Mouse (Mus musculus): Measurements from ENCODE around the gene Cldnd2.
A peak's percentile ranks its signal among the peaks of the same experiment; 100 is the strongest.
"Not testable (repeated sequence)": the region's sequence is repeated elsewhere in the genome, so short reads cannot be mapped to it uniquely, and the experiment has no call there.

Gene Cldnd2

DNA sequence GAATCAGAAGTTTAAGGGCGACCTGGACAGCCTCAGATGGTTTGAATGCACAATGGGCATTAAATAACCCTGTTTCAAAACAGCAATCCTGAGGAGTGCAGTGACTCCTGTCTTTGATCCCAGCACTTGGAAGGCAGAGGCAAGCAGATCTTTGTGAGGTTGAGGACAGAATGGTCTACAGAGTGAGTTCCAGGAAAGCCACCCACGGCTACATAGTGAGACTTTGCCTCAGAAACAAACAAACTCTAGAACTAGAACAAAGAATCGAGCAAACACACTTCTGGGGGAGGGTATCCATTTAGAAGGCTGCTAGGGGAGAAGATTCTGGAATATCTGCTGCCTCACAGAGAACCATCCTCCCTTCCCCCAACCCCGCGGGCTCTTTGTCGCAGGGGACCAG, at the start of gene Cldnd2:
Cldnd2 (plus strand) TSS at position 301 of the 400 bp plus-strand sequence.
- no peak for DNase-seq (ENCODE audit: low spot score)

DNA sequence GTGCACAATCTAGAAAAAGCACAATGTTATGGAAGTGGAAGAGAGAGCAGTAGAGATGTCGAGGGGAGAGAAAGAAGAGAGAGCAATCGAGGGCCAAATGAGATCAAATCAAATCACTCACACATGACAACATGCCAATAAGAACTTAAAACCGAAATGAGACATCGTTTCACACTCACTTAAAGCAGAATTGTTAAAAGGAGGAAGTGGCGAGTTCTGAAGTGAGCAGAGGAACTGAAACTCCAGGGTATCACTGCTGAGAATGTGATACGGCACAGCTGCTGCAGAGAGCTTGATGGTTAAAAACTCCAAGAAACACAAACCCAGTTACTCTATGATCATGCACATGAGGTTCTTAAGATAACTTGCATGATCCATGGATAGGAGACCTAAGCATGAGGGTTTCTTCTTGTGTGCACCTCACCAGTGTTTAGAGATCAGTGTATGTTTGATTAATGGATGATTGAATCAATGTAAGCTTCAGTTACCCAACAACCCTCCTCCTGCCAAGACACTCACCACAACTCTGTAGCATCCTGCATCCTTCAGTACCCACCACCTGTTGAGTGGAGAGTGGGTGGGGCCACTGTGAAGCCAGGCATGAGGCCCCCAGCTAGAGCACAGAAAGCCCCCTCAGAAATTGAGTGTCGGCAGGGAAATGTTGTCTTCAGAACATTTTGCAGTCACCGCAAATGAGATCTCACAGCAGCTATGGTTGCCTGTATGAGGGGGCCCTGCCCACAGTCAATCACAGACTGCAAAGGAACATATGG, 48.0 kb upstream of the Cldnd2 start:
- no peak for DNase-seq (ENCODE audit: low spot score)

DNA sequence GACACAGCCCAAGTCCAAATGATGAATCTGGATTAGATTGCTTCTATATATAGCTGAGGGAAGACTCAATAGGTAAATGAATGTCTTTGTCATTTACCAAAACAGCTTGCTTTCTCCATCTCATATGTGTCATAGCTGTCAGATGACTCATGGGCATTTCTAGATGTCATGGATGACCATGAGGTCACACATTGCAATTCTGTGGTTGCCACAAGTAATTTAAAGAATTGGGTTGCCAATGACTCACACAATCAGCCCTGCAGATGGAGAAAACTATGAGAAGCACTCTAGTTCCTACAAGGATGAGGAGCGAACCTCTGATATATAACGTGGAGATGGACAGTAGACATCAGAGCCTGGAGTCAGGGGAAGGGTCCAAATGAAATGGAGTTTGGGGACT, 41.1 kb upstream of the Cldnd2 start:
- DNase-seq (ENCODE audit: low spot score): no peak

DNA sequence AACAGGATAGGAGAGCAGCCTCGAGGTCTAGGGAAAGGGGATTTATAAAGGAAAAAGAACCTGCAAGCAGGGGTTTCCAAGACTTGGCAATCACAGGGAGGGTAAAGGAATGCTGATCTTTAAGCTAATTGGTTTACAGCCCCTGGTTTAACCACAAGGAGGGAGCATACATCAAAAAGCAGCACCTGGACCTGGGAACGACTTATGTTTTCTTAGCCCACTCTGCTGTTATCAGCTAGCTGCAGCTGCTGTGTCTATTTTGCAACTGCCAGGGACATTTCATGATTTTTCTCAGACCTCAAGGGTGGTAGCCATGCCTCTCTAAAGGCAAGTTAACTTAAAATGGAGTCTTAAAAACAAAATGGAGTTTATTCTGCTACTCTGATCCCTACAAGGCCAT, 37.9 kb upstream of the Cldnd2 start:
- no peak for DNase-seq (ENCODE audit: low spot score)

DNA sequence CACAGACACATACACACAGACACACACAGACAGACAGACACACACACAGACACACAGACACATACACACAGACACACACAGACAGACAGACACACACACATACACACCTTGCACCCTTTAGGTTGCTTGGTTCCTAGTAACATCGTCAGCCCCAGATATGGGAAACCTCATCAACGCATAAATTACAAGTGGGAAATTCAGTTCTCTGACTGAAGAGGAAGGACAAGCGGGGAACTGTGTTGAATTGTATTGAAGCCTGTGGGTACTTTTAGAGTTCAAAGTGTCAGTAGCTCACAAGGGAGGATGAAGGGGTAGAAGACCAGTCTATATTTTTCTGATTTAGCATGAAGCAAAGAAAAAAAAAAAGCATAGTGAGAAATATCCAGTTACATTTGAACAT, 33.0 kb upstream of the Cldnd2 start:
- DNase-seq (ENCODE audit: low spot score): no peak

DNA sequence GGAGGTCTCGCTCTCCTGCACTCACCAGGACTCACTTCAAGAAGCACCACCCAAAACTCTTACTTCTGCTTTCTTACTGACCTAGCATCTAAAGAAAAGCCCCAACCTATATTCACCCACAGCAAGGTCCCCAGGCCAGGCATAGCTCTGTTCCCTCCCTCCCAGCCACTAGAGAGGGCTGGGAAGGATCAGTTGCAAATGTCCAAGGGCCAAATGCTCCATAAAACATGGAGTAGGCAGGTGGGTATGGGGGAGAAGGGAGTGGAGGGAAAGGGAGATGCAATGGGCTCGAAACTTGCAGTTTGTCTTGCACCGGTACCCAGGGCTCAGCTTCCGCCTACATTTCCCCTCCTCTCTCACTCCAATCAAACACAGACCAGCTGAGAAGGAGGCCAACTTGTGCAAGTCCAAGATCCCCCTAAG, 32.4 kb upstream of the Cldnd2 start, which contains the start of gene Siglecg:
Siglecg (plus strand) TSS at position 74 of the 423 bp plus-strand sequence.
- DNase-seq (ENCODE audit: low spot score): no peak

DNA sequence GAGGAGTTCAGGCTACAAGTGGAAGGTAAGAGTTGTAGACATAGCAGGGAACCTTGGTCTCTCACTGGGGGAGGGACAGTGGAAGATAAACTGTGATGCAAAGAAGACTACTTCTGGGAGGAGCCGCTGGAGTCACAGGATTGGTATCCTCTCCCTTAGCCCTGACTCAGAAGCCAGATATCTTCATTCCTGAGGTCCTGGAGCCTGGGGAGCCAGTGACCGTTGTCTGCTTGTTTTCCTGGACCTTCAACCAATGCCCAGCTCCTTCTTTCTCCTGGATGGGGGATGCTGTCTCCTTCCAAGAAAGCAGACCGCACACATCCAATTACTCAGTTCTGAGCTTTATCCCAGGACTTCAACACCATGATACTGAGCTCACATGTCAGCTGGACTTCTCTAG, 31.5 kb upstream of the Cldnd2 start:
- DNase-seq (ENCODE audit: low spot score): no peak

DNA sequence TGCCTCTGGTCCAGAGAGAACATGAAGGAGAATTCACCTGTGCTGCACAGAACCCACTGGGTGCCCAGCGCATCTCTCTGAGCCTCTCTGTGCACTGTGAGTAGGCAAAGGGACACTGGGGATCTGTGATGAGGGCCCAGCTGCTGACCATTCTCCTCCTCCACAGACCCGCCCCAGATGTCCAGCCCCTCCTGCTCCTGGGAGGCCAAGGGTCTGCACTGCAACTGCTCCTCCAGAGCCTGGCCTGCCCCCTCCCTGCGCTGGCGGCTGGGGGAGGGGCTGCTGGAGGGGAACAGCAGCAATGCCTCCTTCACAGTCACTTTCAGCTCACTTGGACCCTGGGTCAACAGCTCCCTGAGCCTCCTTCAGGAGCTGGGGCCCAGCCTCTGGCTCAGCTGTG, 28.9 kb upstream of the Cldnd2 start:
- DNase-seq (ENCODE audit: low spot score): not testable (repeated sequence)

DNA sequence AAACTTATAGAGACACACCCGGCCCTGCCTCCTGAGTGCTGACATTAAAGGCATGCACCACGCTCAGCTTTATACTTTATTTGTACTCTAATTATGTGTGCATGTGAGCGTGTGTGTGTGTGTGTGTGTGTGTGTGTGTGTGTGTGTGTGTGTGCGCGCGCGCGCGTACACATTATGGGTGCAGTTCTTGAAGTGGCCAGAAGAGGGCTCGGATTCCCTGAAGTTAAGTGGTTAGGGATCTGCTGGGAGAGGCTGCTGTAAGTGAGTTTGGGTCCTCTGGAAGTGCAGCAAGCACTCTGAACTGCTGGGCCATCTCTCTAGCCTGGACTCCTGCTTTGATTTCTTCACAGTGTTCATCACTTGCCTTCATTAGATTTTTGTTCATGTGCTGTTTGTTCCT, 23.3 kb upstream of the Cldnd2 start:
- DNase-seq (ENCODE audit: low spot score): no peak

DNA sequence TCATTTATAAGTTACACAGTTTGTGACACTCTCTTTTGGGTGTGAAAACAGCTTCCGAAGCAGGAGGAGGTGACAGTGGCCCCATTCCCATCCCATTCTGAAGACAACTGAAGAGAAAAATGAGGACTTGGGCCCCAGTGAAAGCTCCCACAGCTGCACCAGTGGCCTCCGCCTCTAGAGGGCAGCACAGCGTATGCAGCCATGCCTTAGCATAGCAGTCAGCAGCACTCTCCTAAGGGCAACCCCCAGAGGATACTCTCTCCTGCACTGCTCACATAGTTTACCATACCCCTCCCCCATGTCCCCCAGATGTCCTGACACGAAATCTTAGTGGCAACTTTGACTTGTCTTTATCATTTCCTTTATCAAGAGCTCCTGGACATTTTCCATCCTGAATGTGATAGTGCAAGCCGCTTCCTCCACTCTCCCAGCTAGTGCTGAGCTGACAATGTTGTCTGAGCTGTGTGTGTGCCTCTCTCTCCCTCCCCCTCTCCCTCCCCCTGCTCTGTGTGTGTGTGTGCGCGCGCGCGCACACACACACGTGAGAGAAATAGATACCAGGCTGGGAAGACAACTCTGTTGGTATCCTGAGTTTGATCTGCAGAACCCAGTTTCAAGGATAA, 17.5 kb upstream of the Cldnd2 start:
- peak; percentile 57 for DNase-seq (ENCODE audit: low spot score)

DNA sequence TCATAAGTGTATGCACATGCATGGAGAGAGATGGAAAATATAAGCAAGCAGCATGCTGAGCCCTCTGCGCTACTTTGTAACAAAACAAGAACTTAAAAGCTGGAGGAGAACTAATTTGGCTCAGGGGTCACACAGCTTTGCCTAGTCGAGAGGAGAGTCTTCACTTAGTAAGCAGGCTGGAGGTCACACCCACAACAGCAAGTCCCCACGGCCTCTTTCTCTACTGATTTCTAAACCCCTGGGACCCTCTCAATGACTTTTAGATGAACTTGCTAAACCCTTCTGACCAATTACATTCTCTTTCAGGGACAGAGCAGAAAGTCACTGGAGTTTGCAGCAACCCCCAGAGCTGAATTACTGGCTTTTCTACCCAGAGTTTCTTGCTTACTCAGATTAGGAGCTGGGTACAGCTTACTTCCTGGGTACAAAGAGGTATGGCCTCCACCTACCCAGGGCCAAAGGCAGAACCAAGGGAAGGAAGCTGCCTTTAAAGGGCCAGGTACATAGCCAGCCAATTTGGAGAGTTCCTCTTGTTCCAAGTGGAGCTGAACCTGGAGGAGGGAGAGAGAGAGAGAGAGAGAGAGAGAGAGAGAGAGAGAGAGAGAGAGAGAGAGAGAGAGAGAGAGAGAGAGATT, 16.5 kb upstream of the Cldnd2 start:
- DNase-seq (ENCODE audit: low spot score): no peak

DNA sequence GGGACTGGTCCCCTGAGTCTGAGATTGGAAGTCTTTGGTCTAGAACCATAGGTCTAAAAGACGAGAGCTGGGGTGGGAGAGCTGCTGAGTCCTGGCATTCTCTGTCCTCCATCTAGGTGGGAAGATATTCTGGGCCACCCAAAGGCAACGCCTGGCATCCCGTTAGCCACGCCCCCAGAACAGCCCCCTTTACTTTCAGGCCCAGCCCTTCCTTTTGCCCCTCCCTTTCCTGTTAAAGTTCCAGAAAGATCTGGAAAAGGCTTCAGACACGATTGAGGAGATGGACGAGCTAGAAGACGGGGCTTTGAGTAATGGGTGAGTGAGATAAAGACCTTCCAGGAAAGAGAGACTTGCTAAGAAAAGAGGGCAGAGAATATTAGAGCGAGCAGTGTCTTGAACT, 13.2 kb upstream of the Cldnd2 start, which contains the start of gene Lim2:
Lim2 (plus strand) TSS at position 265 of the 400 bp plus-strand sequence.
- no peak for DNase-seq (ENCODE audit: low spot score)

DNA sequence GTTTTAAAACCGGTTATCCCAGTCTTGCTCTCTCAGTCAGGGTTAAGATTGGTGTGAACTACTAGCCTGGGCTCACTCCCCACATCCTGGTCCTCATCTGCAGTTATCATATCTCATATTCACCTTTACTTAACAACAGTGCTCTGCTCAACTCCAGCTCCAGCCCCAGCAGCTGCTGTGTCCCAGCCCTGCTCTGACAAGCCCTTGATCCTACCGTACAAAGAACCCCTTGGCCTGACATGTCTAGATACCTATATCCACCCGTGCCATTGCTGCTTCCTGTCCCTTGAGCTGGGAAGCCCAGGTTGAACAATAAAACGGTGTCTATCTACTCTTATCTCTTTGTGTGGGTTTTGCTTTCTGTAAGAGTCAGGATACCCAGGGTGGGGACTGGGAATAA, 11.1 kb upstream of the Cldnd2 start:
- no peak for DNase-seq (ENCODE audit: low spot score)

DNA sequence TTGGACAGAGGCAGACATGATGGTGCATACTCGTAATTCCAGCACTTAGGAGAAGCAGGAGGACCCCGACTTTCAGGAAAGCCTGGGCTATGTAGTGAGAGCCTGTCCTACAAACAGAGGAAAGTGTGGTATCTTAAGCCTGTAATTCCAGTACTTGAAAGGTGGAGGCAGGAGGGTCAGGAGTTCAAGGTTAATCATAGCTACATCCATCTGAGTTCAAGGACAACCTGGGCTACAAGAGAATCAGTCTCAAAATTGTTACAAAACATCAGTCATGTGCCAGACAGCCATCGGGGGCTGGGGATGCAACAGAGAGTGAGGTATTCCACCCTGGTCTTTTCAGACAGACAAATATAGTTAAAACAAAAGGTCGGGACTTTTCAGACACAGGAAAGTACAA, 7.7 kb upstream of the Cldnd2 start:
- DNase-seq (ENCODE audit: low spot score): no peak

DNA sequence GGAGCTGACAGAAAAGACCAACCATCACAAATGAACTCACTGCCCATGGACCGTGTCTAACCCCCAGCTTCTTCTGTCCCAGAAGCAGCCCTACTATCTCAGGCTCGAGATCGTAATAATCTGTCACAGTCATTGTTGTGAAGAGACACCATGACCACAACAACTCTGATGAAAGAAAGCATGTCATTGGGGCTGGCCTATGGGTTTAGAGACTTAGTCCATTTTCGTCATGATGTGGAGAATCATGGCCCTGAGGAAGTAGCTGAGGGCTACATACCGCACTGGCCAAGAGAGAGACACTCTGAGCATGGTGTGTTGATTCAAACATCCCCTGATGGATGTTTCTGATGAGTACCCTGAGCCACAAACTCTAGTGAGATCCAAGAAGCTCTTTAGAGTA, 5.9 kb upstream of the Cldnd2 start:
- no peak for DNase-seq (ENCODE audit: low spot score)

DNA sequence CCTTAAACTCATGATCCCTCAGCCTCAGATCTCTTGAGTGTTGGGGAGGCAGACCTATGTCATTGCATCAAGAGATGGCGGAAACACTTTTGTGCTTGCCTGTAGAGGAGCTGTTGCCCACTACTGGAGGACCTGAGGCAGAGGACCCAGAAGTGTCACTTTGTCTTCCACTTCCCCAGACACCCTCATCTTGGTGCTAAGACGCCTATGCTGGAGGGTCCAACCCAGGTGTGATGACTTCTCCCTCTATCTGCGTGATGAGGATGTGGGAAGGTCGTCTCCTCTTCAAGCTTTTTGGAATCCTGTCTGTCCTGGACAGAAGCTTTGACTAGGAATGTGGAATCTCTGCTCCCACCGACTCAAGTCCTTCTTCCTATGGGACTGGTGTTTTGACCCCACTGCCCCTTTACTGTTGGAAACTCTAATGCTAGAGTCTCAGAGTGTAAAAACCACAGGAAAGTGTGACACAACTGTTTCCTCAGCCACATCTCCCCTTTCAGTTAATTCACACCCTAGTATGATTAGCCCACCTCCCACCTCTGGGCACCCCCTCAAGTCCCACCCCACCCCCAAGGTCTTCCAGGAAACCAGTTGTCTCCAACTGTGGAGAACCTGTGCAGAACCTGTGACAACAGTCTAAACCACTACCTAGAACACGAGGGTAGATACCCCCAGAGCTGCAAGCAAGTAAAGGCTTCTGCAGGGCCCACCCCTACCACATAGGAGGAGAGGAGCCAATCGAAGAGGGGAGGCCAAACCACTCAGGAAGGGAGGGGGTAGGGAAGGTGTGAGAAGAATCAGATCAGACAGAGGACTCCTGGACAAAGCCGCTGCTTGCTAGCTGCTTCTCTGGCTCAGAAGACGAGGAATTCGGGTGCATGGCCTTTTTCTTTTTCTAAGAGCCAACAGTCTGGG, 4.0 kb upstream of the Cldnd2 start, which contains the start of gene Nkg7:
Nkg7 (plus strand) TSS at position 733 of the 915 bp plus-strand sequence.
- DNase-seq (ENCODE audit: low spot score): no peak

DNA sequence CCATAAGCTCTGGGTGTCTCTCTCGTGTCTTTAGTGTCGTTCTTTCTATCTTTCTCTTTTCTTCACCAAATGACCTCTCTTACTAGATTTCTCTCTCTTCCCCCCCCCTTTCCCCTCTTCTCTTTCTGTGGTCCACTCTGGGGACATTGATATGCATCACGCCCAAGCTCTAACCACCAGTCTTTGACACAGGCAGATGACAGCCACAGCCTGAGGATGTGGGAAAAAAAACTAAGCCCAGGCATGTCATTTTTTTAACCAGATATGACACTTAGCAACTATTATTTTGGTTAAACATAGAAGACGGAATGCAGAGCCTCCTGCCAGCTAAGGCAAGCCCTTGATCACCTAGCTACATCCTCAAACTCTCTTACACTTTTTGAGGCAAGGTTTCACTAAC, 2.0 kb upstream of the Cldnd2 start:
- no peak for DNase-seq (ENCODE audit: low spot score)

DNA sequence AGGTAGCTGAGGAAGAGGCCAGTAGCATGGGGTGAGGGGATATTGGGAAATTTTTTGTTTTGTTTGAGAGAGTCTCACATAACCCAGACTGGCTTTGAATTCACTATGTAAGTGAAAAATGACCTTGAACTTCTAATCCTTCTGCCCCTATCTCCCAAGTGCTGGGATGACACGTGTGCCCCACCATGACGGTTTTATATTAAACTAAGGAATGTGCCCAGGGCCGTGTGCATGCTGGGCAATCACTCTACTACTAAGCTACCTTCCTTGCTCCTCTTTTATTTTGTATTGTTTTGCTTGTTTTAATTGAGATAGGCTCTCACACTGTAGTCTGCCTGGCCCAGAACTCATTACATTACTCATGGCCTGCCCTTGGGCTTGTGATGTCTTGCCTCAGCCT, 489 bp downstream of the Cldnd2 start:
- no peak for DNase-seq (ENCODE audit: low spot score)

DNA sequence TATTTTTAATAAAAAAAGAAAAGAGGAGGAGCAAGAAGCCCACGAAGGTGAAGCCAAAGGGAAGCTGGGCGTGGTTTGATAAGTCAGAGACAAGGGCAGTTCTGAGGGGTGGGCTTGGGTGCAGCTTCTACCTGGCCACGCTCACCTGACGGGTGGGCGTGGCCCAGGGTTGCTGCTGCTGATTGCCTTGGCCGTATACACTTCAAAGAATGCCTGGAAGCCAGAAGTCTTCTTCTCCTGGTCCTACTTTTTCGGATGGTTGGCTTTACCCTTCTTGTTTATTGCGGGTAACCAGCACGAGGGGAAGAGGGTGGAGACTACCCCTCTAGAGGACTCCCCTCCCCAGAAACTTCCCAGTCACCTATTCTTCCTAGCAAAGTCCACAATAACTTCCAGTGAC, 2.1 kb downstream of the Cldnd2 start:
- no peak for DNase-seq (ENCODE audit: low spot score)

DNA sequence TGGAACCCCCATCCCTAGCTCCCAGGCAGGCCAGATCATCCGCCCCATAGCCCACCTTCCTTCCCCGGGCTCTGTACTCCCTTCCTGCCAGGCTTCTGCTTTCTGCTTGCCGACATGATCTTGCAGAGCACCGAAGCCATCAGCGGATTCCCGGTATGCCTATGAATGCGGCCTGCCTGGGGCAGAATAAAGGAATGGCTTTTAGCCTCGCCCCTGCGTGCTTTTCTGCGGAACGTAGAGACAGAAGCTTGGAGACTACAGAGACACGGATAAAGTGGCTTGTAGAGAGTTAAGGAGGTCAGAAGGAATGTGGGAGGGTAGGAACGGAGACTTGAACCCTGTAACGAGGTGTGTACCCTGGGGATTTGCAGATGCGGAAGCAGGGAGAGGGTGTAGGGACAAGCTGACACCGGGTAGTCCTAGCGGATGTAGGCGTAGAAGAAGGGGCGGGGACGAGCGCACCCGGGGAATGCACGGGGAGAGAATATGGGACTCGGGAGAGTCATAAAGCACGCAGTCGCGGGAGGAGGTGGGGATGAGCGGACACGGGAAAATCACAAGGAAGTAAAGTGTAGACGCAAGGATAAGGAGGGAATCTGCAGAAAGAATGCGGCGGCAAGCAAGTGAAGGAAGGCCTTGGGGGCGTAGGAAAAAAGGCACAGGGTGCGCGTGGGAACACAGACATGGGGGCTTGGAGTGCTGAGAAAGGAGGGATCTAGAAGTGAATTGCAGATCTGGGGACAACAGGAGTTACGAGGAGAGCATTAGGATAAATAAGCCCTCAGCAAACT, 2.7 kb downstream of the Cldnd2 start:
- peak; percentile 59 for DNase-seq (ENCODE audit: low spot score)

DNA sequence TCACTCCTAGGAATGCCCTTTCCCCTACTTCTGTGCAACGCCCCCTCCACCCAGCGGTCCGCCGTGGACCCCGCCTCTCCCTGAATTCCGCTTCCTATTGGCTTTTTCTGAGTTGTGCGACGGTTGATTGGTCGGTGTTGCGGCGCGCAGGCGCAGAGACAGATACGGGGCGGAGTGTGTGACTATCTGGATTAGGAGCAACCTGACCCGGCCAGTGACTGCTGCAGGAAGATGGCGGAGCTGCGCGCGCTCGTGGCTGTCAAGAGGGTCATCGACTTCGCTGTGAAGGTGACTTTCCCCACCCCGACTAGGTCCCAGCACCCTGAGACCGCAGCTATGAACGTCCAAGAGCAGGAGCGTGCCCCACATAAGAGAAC, 3.3 kb downstream of the Cldnd2 start, which contains the start of the genes Etfb and Gm45233:
Etfb (plus strand) TSS at position 167 of the 377 bp plus-strand sequence.
Gm45233 (plus strand) TSS at position 212 of the 377 bp plus-strand sequence.
- DNase-seq (ENCODE audit: low spot score): peak; percentile 93
